Mouse (Mus musculus) A20 (cell line): ENCODE results near the gene Grxcr1.

Experiments
- DNase-seq: peaks from one replicate; pipeline ENCODE4 v3.0.0-alpha.2; 2011; ENCODE audit warnings: low read depth, low spot score

Gene Grxcr1

GRCm38 (mm10) chr5:68087174-68087573 is 55.5 kb downstream of the Grxcr1 start:
- no peak for DNase-seq

- DNase-seq: no peak
Measured at GRCm38 (mm10) chr5:68093085-68093484, 61.5 kb downstream of the Grxcr1 start.

- DNase-seq: no peak
Measured at GRCm38 (mm10) chr5:68097665-68098624, 66.3 kb downstream of the Grxcr1 start.

GRCm38 (mm10) chr5:68112430-68113036 is 80.9 kb downstream of the Grxcr1 start:
- no peak for DNase-seq

GRCm38 (mm10) chr5:68120880-68121279 is 89.2 kb downstream of the Grxcr1 start:
- peak; percentile 20 for DNase-seq

GRCm38 (mm10) chr5:68122883-68123282 is 91.2 kb downstream of the Grxcr1 start:
- no peak for DNase-seq

GRCm38 (mm10) chr5:68125478-68125877 is 93.8 kb downstream of the Grxcr1 start:
- no peak for DNase-seq

- peak; percentile 40 for DNase-seq
Measured at GRCm38 (mm10) chr5:68128421-68128820, 96.8 kb downstream of the Grxcr1 start.

- no peak for DNase-seq
Measured at GRCm38 (mm10) chr5:68128821-68129608, 97.4 kb downstream of the Grxcr1 start.

- no peak for DNase-seq
Measured at GRCm38 (mm10) chr5:68146818-68147217, 115.2 kb downstream of the Grxcr1 start.

GRCm38 (mm10) chr5:68149946-68150345 is 118.3 kb downstream of the Grxcr1 start:
- no peak for DNase-seq

GRCm38 (mm10) chr5:68150347-68151043 is 118.9 kb downstream of the Grxcr1 start:
- DNase-seq: no peak

- DNase-seq: no peak
Measured at GRCm38 (mm10) chr5:68162503-68162902, 130.9 kb downstream of the Grxcr1 start.

GRCm38 (mm10) chr5:68165954-68166353 is 134.3 kb downstream of the Grxcr1 start:
- no peak for DNase-seq
